In genomic region chr11:16810086-16810485, GRCm38 (mm10) we compare ENCODE assay signal across 12 mouse cellular contexts. TPM values are rescaled to one million over a fixed set of nuclear protein-coding genes. Genes with fewer than 3 reads are reported as not detected.
DNase-seq lines count a peak whose midpoint lies in the region; ATAC-seq and TF ChIP-seq lines count a peak whose summit lies in the region.
"Had no signal": no experiment of that assay in that cellular context is flagged by ENCODE, and none has a peak within 500 bp of the region (broad histone marks: within the 10 kb centered on the region; RNA-seq: fewer than 3 reads in every experiment).

No protein-coding gene starts in this region.

- DNase-seq in cerebellum, postnatal 14 days: peak; percentile 47 to 49
- no peak for DNase-seq in cerebellum, adult 11-12 months
- peak; percentile 56 for DNase-seq in kidney, adult 9 months
- DNase-seq in kidney, adult 18-20 months: no peak
- no peak for DNase-seq in limb, embryonic 14.5 days (ENCODE audit: low spot score)
- no peak for DNase-seq in midbrain, embryonic 14.5 days
- no peak for DNase-seq in lung, postnatal 36 days
- DNase-seq: liver, postnatal 0 days; right cerebral cortex, postnatal 4 days; thymus, postnatal 25 days had no signal

- no peaks in the 10 kb centered on the region for H3K36me3 ChIP-seq in limb, embryonic 14.5 days (ENCODE audit: control insufficient read depth, insufficient read depth, low read length)
- H3K36me3 ChIP-seq in midbrain, embryonic 14.5 days (ENCODE audit: control insufficient read depth, insufficient read depth, low read length): no peaks in the 10 kb centered on the region

- no peak for TF ChIP-seq CTCF in embryonic fibroblast, embryonic 13.5 days (IDR thresholded peaks at IDR 0.05; ENCODE audit: borderline replicate concordance, insufficient read depth, low read length)

- no peak overlapping the region for H3K4me3 ChIP-seq in embryonic fibroblast, embryonic 13.5 days (ENCODE audit: insufficient read depth, low read length)
- H3K4me3 ChIP-seq in limb, embryonic 14.5 days (replicated peaks; ENCODE audit: low read length): no peak overlapping the region
- no peak overlapping the region for H3K4me3 ChIP-seq in midbrain, embryonic 14.5 days (replicated peaks; ENCODE audit: low read depth, low read length)

- WGBS in limb, embryonic 14.5 days: 38% methylated on average over 3 of the region's 3 CpGs
- 86% methylated on average over 3 of the region's 3 CpGs for WGBS in midbrain, embryonic 14.5 days

- H3K4me1 ChIP-seq in embryonic fibroblast, embryonic 13.5 days (ENCODE audit: control insufficient read depth, insufficient read depth, low read length): peaks cover 21% of the 10 kb centered on the region
- H3K4me1 ChIP-seq in limb, embryonic 14.5 days (ENCODE audit: control insufficient read depth, insufficient read depth, low read length): peaks cover 39% of the 10 kb centered on the region
- H3K4me1 ChIP-seq in midbrain, embryonic 14.5 days (ENCODE audit: control insufficient read depth, insufficient read depth, low read length): no peaks in the 10 kb centered on the region

- no peak overlapping the region for H3K4me2 ChIP-seq in limb, embryonic 14.5 days (replicated peaks; ENCODE audit: low read depth, low read length, severe bottlenecking)
- no peak overlapping the region for H3K4me2 ChIP-seq in midbrain, embryonic 14.5 days (ENCODE audit: low read length)

- H3K9ac ChIP-seq in limb, embryonic 14.5 days (ENCODE audit: low read depth, low read length, severe bottlenecking): no peak overlapping the region
- H3K9ac ChIP-seq in midbrain, embryonic 14.5 days (replicated peaks; ENCODE audit: low read length): no peak overlapping the region
- H3K9ac ChIP-seq: liver, postnatal 0 days had no signal

- no peaks in the 10 kb centered on the region for H3K27me3 ChIP-seq in limb, embryonic 14.5 days (ENCODE audit: control insufficient read depth, insufficient read depth, low read length)
- no peaks in the 10 kb centered on the region for H3K27me3 ChIP-seq in midbrain, embryonic 14.5 days (ENCODE audit: control insufficient read depth, insufficient read depth, low read length)

- H3K27ac ChIP-seq in embryonic fibroblast, embryonic 13.5 days (ENCODE audit: insufficient read depth, low read length): peak overlapping the region; percentile 92
- peak overlapping the region; percentile 76 for H3K27ac ChIP-seq in limb, embryonic 14.5 days (replicated peaks; ENCODE audit: low read depth, low read length)
- no peak overlapping the region for H3K27ac ChIP-seq in midbrain, embryonic 14.5 days (replicated peaks; ENCODE audit: low read depth, low read length)

- ATAC-seq in limb, embryonic 14.5 days (ENCODE audit: low FRiP score, low read depth): no peak; the same call in 1 of the 2 replicates
- no peak for ATAC-seq in midbrain, embryonic 14.5 days (ENCODE audit: low FRiP score, low TSS enrichment)
- ATAC-seq: activated CD4-positive, CD25-positive, alpha-beta regulatory T cell, adult 4 months; liver, postnatal 0 days had no signal

- no peak for TF ChIP-seq POLR2A in embryonic fibroblast, embryonic 13.5 days (IDR thresholded peaks at IDR 0.05; ENCODE audit: low read depth, low read length)
- TF ChIP-seq POLR2A in limb, embryonic 14.5 days (IDR thresholded peaks at IDR 0.05; ENCODE audit: borderline replicate concordance, extremely low read depth, insufficient read depth, insufficient read length): no peak

- no peaks in the 10 kb centered on the region for H3K9me3 ChIP-seq in limb, embryonic 14.5 days (ENCODE audit: control insufficient read depth, low read length)
- no peaks in the 10 kb centered on the region for H3K9me3 ChIP-seq in midbrain, embryonic 14.5 days (ENCODE audit: control insufficient read depth, low read length)

RNA-seq across cellular contexts. Expression of gene Egfr, which starts 58.1 kb away (rescaled TPM):
- polyA plus RNA-seq in embryonic fibroblast, embryonic 13.5 days (2011; ENCODE audit: insufficient read length, low read depth, missing spikeins): 74.9 and 97.8 TPM in 2 replicates
- 19.8 and 33.3 TPM in 2 replicates for polyA plus RNA-seq in limb, embryonic 14.5 days (2012; rRNA removed)
- 32.2 and 35.8 TPM in 2 replicates for polyA plus RNA-seq in limb, embryonic 14.5 days (2014; fragmentation: Nextera tagmentation; extraction: Ambion mirVana)
- 3.8 and 4.2 TPM in 2 replicates for polyA plus RNA-seq in midbrain, embryonic 14.5 days (2014; fragmentation: Nextera tagmentation; extraction: Ambion mirVana)

Comparison
In these comparisons a context has a peak if more than half of its experiments do, and no peak if none do; other contexts are left out.
1. DNase-seq: peak in cerebellum, postnatal 14 days (2 of 2) and kidney, adult 9 months (single experiment); none in cerebellum, adult 11-12 months (single experiment), kidney, adult 18-20 months (single experiment), limb, embryonic 14.5 days (single experiment), midbrain, embryonic 14.5 days (single experiment) and lung, postnatal 36 days (single experiment).